Mouse (Mus musculus): ENCODE results near the gene Polr3gl.
A peak's percentile ranks its signal among the peaks of the same experiment; 100 is the strongest.

Gene Polr3gl

GRCm38 (mm10) chr3:96598156-96599068 lies 4.4 kb upstream of the Polr3gl start:
- no peak for DNase-seq (ENCODE audit: low spot score)

DNA sequence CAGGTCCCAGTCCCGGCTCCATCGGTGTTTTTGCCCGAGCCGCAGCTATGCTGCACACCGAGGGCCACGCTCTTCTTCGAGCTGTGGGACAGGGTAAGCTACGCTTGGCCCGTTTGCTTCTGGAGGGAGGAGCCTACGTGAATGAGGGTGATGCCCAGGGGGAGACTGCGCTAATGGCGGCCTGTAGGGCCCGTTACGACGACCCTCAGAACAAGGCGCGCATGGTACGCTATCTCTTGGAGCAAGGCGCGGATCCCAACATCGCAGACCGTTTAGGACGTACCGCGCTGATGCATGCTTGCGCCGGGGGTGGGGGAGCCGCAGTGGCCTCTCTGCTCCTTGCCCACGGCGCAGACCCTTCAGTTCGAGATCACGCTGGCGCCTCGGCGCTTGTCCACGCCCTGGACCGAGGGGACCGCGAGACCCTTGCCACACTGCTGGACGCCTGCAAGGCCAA lies 3.5 kb upstream of the Polr3gl start:
- DNase-seq (ENCODE audit: low spot score): no peak

DNA sequence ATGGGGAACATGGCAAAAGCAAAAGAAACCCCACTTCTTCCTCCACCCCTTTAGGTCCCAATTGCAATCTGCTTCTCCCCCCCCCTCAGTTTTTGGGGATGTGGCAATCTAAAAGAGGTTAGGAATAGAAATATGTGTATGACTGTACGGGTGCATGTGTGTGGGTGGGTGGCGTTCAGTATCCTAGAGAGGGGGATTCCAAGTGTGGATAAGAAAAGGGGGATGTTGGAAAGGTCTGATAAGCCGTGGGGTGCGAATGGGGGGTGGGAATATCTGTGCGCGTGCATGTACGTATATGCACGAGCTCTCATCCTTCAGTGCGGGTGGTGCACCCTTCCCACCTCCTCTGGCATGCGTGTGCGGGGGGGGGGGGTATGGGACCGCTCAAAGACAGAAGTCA lies 2.9 kb upstream of the Polr3gl start:
- no peak for DNase-seq (ENCODE audit: low spot score)

- DNase-seq (ENCODE audit: low spot score): peak; percentile 39
Measured at GRCm38 (mm10) chr3:96596228-96596707, 2.3 kb upstream of the Polr3gl start, which contains the start of gene Ankrd34a. Gene Ankrd34a, plus strand, starts transcription at chr3:96596636.

DNA sequence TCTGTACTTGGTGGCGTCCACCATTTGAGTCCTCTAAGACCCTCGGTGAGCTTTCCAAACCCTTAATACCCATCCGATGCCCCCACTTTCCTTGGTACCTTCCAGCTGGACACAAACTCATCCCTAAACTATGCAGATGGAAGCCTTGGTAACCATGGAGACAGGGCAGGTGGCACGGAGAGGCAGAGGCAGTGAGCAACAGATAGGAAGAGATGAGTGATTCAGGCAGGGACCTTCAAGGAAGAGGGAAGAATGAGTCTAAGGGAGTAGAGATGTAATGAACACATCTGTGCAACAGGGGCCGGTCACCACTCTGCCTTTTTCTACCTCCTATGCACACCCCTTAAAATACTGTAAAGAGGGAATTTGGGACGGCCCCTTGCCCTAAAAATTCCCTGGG lies 1.7 kb upstream of the Polr3gl start:
- peak; percentile 60 for DNase-seq (ENCODE audit: low spot score)

DNA sequence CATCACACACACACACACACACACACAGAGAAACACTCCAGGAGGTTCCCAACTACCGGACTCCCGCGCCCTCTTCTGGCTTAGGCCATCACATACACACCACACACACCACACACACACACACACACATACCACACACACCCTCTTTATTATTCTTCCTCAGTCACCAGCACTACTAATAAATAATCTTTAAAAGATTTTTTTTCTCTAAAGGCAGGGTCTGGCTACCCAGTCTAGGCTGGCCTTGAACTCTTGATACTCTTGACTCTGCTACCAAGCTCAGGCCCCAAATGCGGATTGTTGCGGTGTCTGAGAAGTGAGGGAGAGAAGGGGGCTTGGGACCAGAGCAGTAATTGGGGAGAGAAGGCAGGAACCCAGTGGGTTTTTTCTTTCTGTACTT lies 870 bp upstream of the Polr3gl start:
- DNase-seq (ENCODE audit: low spot score): no peak

- DNase-seq (ENCODE audit: low spot score): peak; percentile 69
Measured at GRCm38 (mm10) chr3:96593374-96593773, 607 bp downstream of the Polr3gl start.

DNA sequence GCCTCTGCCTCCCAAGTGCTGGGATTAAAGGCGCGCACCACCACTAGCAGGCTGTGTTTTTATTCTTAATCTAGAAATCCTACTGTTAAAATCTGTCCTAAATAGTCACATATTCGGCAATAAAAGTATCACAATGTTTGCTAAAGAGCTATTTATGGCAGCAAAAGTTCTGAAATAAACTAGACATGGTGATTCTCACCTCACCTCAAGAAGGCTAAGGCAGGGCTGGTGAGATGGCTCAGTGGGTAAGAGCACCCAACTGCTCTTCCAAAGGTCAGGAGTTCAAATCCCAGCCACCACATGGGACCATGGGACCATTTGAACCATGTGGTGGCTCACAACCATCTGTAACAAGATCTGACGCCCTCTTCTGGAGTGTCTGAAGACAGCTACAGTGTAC lies 3.3 kb downstream of the Polr3gl start:
- DNase-seq (ENCODE audit: low spot score): no peak

GRCm38 (mm10) chr3:96583386-96583785 lies 10.6 kb downstream of the Polr3gl start:
- no peak for DNase-seq (ENCODE audit: low spot score)

DNA sequence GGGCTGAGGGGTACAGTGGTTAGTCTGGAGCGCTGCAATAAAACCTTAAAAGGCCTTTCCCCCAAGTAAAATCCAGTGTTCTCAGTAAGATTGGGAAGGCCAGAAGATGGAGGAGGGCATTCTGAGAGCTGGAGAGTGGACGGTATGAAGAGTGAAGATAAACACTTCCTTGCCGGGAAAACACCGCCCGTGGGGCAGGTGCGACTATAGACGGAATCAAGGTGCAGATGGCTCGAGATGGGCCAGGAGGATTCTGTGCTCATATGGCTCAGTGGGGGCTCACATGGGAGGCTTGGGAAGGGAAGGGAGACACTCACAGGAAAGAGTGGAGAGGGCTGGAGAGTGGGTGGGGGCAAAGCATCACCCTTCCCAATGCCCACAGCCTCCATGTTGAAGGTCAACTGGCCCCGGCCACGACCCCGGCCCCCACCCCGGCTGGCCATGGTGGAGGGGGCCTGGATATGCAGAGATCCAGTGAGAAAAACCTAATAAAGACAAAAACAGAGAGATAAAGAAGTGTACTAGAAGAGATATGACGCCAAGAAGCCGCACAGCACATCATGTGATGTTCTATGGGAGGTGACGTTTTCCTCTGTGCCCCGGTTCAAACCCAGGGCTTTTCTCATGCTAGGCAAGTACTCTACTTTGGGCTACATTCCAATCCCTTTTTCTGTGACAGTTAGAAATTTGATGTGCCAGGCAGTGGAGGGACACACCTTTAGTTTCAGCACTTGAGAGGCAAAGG lies 12.0 kb downstream of the Polr3gl start:
- DNase-seq (ENCODE audit: low spot score): no peak

- no peak for DNase-seq (ENCODE audit: low spot score)
Measured at GRCm38 (mm10) chr3:96581141-96581540, 12.8 kb downstream of the Polr3gl start.

GRCm38 (mm10) chr3:96579885-96580454 lies 14.0 kb downstream of the Polr3gl start:
- DNase-seq (ENCODE audit: low spot score): peak; percentile 94

DNA sequence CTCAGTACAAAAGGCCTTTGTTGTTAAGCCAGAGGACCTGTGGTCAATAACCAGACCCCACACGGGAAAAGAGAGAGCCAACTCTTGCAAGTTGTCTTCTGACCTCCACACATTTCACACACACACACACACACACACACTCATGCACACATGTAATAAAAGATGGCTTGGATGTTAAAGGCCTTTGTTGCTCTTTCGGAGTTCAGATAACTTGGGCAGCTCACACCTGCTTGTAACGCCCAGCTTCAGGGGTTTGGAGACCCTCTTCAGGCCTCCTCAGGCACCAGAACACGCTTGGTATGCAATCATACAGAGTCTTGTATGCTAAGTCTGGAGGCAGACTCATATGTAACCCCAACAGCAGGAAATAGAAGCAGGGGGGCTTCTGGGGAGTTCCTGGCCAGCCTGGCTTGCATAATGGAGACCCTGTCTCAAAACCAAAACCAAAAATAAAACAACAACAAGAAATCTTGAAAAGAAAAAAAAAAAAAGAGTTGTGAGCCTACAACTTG lies 14.7 kb downstream of the Polr3gl start:
- no peak for DNase-seq (ENCODE audit: low spot score)

- no peak for DNase-seq (ENCODE audit: low spot score)
Measured at GRCm38 (mm10) chr3:96578561-96579238, 15.3 kb downstream of the Polr3gl start.

DNA sequence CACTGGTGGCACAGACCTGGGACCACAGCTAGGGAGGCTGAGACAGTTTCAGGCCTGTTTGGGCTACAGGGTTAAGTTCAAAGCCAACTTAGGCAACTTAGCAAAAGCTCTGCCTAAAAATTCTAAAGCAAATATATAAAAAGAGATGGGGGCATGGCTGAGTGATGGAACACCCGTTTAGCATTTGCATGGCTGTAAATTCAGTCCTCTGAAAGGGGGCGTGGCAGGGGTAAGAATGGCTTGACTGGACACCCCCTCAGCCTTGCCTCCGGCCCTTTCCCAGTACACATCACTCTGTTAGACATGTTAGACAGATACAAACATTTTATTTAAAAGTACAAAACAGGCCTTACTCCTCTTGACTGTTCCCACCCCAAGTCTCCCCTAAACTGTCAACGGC lies 16.4 kb downstream of the Polr3gl start:
- no peak for DNase-seq (ENCODE audit: low spot score)

DNA sequence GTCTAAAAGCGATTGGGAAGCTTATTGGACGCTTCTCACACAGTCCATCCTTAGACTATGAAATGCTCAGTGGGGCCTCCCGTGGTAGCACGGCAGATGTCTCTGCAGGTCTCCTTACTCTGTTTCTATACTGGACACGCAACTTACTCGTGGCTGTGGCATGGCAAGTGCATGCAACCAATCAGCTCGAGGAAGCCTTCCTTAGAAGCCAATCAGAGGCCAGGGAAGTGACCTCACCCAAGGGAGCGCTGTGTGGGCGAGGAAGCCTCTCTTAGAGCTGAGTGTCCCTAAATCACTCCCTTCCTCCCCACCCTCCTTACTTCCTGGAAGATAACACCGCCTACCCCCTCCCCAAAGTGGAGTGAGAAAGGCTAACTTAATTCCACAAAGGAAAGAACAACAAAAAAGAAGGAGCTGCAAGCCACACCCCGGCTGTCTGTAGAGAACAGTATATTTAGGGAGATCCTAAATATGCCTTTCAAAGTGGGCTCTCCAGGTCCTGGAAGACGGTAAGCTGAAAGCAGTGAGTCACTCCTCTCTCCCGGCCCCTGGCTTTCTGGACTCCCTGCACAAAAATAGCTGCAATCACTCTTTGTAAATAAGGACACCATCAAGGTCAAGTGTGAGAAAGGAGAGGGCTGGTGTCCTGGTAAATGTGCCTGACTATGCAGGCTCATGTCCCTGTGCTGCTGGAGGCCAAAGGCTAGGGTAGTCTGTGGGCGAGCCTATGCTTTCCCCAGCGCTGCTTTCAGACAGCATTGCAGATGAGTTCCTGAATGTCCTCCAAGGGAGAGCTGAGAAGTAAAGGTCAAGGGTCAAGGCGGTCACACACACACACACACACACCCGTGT lies 17.1 kb downstream of the Polr3gl start, which contains the start of gene Gm16253:
TSS of gene Gm16253 (plus strand) at position 295 of the 852 bp plus-strand sequence.
- peak; percentile 98 for DNase-seq (ENCODE audit: low spot score)

DNA sequence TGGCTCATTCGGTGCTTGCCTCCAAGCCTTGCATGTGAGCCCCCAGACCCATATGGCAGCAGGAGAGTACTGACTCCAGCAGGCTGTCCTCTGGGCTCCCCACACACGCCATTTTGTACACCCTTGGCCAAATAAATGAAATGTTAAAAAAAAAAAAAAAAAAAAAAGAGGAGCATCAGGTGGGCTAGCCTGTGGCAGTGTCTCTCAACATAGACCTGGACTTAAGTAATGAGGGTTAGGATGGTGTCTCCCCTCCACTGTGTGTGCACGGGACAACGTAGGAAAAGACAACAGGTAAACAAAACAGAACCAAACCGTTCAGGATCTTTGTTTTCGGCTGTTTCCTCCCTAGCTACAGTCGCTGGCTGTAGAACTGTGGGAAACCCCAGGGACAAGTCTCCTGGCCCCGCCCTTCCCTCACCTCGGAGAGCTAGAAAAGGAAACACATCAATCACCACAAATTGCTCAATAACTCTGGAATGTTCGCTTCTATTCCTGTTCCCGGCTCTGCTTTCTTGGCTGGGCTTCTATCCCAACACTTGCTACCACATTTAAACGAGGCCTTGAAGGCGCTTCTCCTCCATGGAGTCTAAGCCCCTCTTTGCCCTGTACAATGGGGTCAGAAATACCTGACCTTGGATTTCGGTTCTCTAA lies 17.8 kb downstream of the Polr3gl start:
- DNase-seq (ENCODE audit: low spot score): peak; percentile 76

GRCm38 (mm10) chr3:96575272-96575984 lies 18.6 kb downstream of the Polr3gl start:
- DNase-seq (ENCODE audit: low spot score): no peak
